Mouse (Mus musculus) forebrain, embryonic 11.5 days (tissue): ENCODE results near the gene Aadat. TPM values are rescaled to one million over a fixed set of nuclear protein-coding genes. Genes with fewer than 3 reads are reported as not detected.
"Not testable (repeated sequence)": the region's sequence is repeated elsewhere in the genome, so short reads cannot be mapped to it uniquely, and the experiment has no call there.

Experiments used
- ATAC-seq: fragments of 200-750 bp; cut with Nextera tagmentation; replicated peaks from 2 replicates; pipeline ENCODE4 v1.8.0; 2017; ENCODE audit warnings: moderate TSS enrichment; ENCODE audit not compliant: low FRiP score
- DNase-seq: peaks from one replicate; pipeline ENCODE4 v3.0.0-alpha.2; 2017; ENCODE audit warnings: low spot score
- H3K27ac ChIP-seq: fragments of 300-500 bp; sonication (generic); 2 replicates; pipeline ENCODE4 v1.5.1; 2014; ENCODE audit warnings: low read depth, low read length
- H3K27me3 ChIP-seq: fragments of 300-500 bp; sonication (generic); 2 replicates; pipeline ENCODE4 v1.6.1; 2014; ENCODE audit warnings: mild to moderate bottlenecking, low read length, mixed read lengths; ENCODE audit not compliant: control insufficient read depth, insufficient read depth
- H3K36me3 ChIP-seq: fragments of 300-500 bp; sonication (generic); 2 replicates; pipeline ENCODE4 v1.6.1; 2014; ENCODE audit warnings: mild to moderate bottlenecking, low read length, moderate library complexity, mixed read lengths; ENCODE audit not compliant: control insufficient read depth, insufficient read depth
- H3K4me1 ChIP-seq: fragments of 300-500 bp; sonication (generic); replicated peaks from 2 replicates; pipeline ENCODE4 v1.6.1; 2014; ENCODE audit warnings: low read length, mixed read lengths; ENCODE audit not compliant: control insufficient read depth, insufficient read depth
- H3K4me2 ChIP-seq: fragments of 300-500 bp; sonication (generic); 2 replicates; pipeline ENCODE4 v1.6.1; 2014; ENCODE audit warnings: low read depth, mild to moderate bottlenecking, low read length, moderate library complexity, mixed read lengths; ENCODE audit not compliant: severe bottlenecking
- H3K4me3 ChIP-seq: fragments of 300-500 bp; sonication (generic); 2 replicates; pipeline ENCODE4 v1.5.1; 2014; ENCODE audit warnings: low read depth, low read length
- H3K9ac ChIP-seq: fragments of 300-500 bp; sonication (generic); 2 replicates; pipeline ENCODE4 v1.6.1; 2014; ENCODE audit warnings: low read length
- H3K9me3 ChIP-seq: fragments of 300-500 bp; sonication (generic); 2 replicates; pipeline ENCODE4 v1.6.1; 2016; ENCODE audit warnings: low read length, mixed read lengths; ENCODE audit not compliant: control insufficient read depth
- WGBS: fragments of 180-500 bp; shearing (Covaris S2); extraction: QIAGEN DNeasy Blood & Tissue Kit; methylation state at CpG from one replicate; pipeline ENCODE4 v1.1.7; 2014; 5-methylcytosine and 5-hydroxymethylcytosine counted together
- polyA plus RNA-seq: library from polyadenylated mRNA; unstranded; fragments of >200 nt; fragmentation: Nextera tagmentation; extraction: Ambion mirVana; gene quantifications from 2 replicates; pipeline ENCODE4 v1.2.1, GENCODE M21; 2014

Gene Aadat
- 1.9 TPM in 2 replicates for polyA plus RNA-seq

- Histone ChIP-seq H3K36me3 (no peaks in the 10 kb centered on the region), H3K4me1 (peaks cover 2% of the 10 kb centered on the region; the same call in 1 of the 2 replicates), H3K27me3 (no peaks in the 10 kb centered on the region), H3K9ac (peak within 1 kb of the TSS; percentile 79), H3K4me3 (peak within 1 kb of the TSS; percentile 50), H3K9me3 (no peaks in the 10 kb centered on the region), H3K4me2 (peak within 1 kb of the TSS; percentile 94), H3K27ac (no peak within 1 kb of the TSS)
- ATAC-seq: peak; percentile 96
- DNase-seq: peak; percentile 81
- WGBS: under 1% methylated on average over 25 of the region's 25 CpGs
Measured at GRCm38 (mm10) chr8:60505653-60506521, at the start of gene Aadat. Gene Aadat, plus strand, starts transcription at chr8:60505932.

GRCm38 (mm10) chr8:60466686-60467335, 38.9 kb upstream of the Aadat start:
- Histone ChIP-seq H3K4me2 (no peak overlapping the region), H3K9ac (no peak overlapping the region), H3K4me3 (no peak overlapping the region), H3K27me3 (no peaks in the 10 kb centered on the region), H3K27ac (no peak overlapping the region), H3K4me1 (no peaks in the 10 kb centered on the region), H3K36me3 (no peaks in the 10 kb centered on the region), H3K9me3 (no peaks in the 10 kb centered on the region)
- WGBS: 38% methylated on average over 15 of the region's 15 CpGs
- peak; percentile 88 for ATAC-seq
- peak; percentile 82 for DNase-seq

GRCm38 (mm10) chr8:60490147-60490546, 15.6 kb upstream of the Aadat start:
- no peak for ATAC-seq
- WGBS: 81% methylated on average over 2 of the region's 2 CpGs

GRCm38 (mm10) chr8:60491871-60492270, 13.9 kb upstream of the Aadat start:
- ATAC-seq (no peak), DNase-seq (no peak)
- no peaks in the 10 kb centered on the region for H3K4me1 ChIP-seq
- H3K27me3 ChIP-seq: no peaks in the 10 kb centered on the region
- H3K4me2 ChIP-seq: no peak overlapping the region
- no peaks in the 10 kb centered on the region for H3K36me3 ChIP-seq
- no peaks in the 10 kb centered on the region for H3K9me3 ChIP-seq
- no peak overlapping the region for H3K27ac ChIP-seq
- WGBS: 92% methylated on average over 2 of the region's 2 CpGs
- no peak overlapping the region for H3K4me3 ChIP-seq
- H3K9ac ChIP-seq: no peak overlapping the region

More at GRCm38 (mm10) chr8:60490147-60490546, 15.6 kb upstream of the Aadat start:
- Histone ChIP-seq H3K4me2 (no peak overlapping the region), H3K9me3 (no peaks in the 10 kb centered on the region), H3K4me1 (no peaks in the 10 kb centered on the region), H3K4me3 (no peak overlapping the region), H3K36me3 (no peaks in the 10 kb centered on the region), H3K9ac (no peak overlapping the region), H3K27ac (no peak overlapping the region), H3K27me3 (no peaks in the 10 kb centered on the region)
- DNase-seq: no peak

GRCm38 (mm10) chr8:60492471-60492870, 13.3 kb upstream of the Aadat start:
- no peak for DNase-seq

GRCm38 (mm10) chr8:60494606-60495005, 11.1 kb upstream of the Aadat start:
- H3K36me3 ChIP-seq: no peaks in the 10 kb centered on the region
- WGBS: 88% methylated on average over 11 of the region's 11 CpGs
- no peak for DNase-seq
- H3K9me3 ChIP-seq: no peaks in the 10 kb centered on the region
- H3K4me3 ChIP-seq: no peak overlapping the region
- no peaks in the 10 kb centered on the region for H3K4me1 ChIP-seq
- no peaks in the 10 kb centered on the region for H3K27me3 ChIP-seq
- H3K27ac ChIP-seq: no peak overlapping the region
- no peak overlapping the region for H3K4me2 ChIP-seq
- no peak overlapping the region for H3K9ac ChIP-seq
- no peak for ATAC-seq

More at GRCm38 (mm10) chr8:60492471-60492870, 13.3 kb upstream of the Aadat start:
- Histone ChIP-seq H3K4me2 (no peak overlapping the region), H3K27me3 (no peaks in the 10 kb centered on the region), H3K27ac (no peak overlapping the region), H3K36me3 (no peaks in the 10 kb centered on the region), H3K4me3 (no peak overlapping the region), H3K9ac (no peak overlapping the region), H3K9me3 (no peaks in the 10 kb centered on the region), H3K4me1 (no peaks in the 10 kb centered on the region)
- 79% methylated on average over 3 of the region's 3 CpGs for WGBS
- ATAC-seq: no peak

- WGBS: 80% methylated on average over 2 of the region's 2 CpGs
Measured at GRCm38 (mm10) chr8:60495046-60495445, 10.7 kb upstream of the Aadat start.

GRCm38 (mm10) chr8:60503098-60503497, 2.6 kb upstream of the Aadat start, which contains the start of gene Gm10283:
Gene Gm10283, minus strand, starts transcription at chr8:60503198.
- H3K9ac ChIP-seq: no peak within 1 kb of the TSS
- 62% methylated on average over 2 of the region's 2 CpGs for WGBS
- peaks cover 2% of the 10 kb centered on the region; the same call in 1 of the 2 replicates for H3K4me1 ChIP-seq

More at GRCm38 (mm10) chr8:60495046-60495445, 10.7 kb upstream of the Aadat start:
- not testable (repeated sequence) for ATAC-seq, H3K9me3 ChIP-seq, H3K4me3 ChIP-seq, H3K27me3 ChIP-seq, DNase-seq, H3K27ac ChIP-seq, H3K4me1 ChIP-seq, H3K9ac ChIP-seq, H3K4me2 ChIP-seq, H3K36me3 ChIP-seq

More at GRCm38 (mm10) chr8:60503098-60503497, 2.6 kb upstream of the Aadat start, which contains the start of gene Gm10283:
- Histone ChIP-seq H3K9me3 (no peaks in the 10 kb centered on the region), H3K27me3 (no peaks in the 10 kb centered on the region), H3K36me3 (no peaks in the 10 kb centered on the region), H3K4me2 (no peak within 1 kb of the TSS), H3K4me3 (no peak within 1 kb of the TSS), H3K27ac (no peak within 1 kb of the TSS)
- ATAC-seq (no peak), DNase-seq (no peak)
